7 mouse cellular contexts compared by ENCODE assay signal in the genomic region with DNA sequence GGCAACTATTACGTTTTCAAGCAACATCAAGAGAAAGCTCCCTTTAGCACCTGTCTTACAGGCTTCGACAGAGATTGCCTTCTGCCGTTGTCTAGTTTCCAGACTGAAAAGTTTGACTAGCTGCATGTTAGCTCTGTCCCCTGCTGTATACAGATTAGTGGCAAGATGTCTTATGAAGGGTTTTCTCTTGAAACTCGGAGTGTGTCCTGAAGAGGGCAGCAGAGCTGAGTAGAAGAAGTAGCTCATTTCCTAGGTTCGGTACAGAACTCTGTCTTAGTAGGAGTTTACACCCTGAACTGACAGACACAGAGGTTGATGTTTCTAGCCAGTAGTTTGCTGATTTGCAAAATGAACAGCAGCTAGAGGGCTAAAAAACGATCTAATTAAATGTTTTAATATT. TPM values are rescaled to one million over a fixed set of nuclear protein-coding genes. Genes with fewer than 3 reads are reported as not detected.
DNase-seq lines count a peak whose midpoint lies in the region; ATAC-seq and TF ChIP-seq lines count a peak whose summit lies in the region.

No protein-coding gene starts in this region.

- 41% methylated on average over 6 of the region's 6 CpGs for WGBS in liver, postnatal 0 days (ENCODE audit: insufficient replicate concordance)

- TF ChIP-seq EP300 in liver, postnatal 0 days (IDR thresholded peaks at IDR 0.05; ENCODE audit: low read depth) = no peak

- no peak overlapping the region for H3K4me3 ChIP-seq in liver, postnatal 0 days (ENCODE audit: low read depth, low read length)

- H3K9ac ChIP-seq in liver, postnatal 0 days (replicated peaks) = no peak overlapping the region

- no peaks in the 10 kb centered on the region; the same call in 1 of the 2 replicates for H3K4me1 ChIP-seq in liver, postnatal 0 days (ENCODE audit: insufficient read depth)

- ATAC-seq in liver, postnatal 0 days = peak; percentile 38; the same call in 1 of the 2 replicates

- no peak overlapping the region for H3K27ac ChIP-seq in liver, postnatal 0 days (ENCODE audit: low read depth)

- no peaks in the 10 kb centered on the region for H3K9me3 ChIP-seq in liver, postnatal 0 days (ENCODE audit: low read length)

- 0 out of 2 replicates have a peak, but pooled peaks cover 6% of the 10 kb centered on the region for H3K36me3 ChIP-seq in liver, postnatal 0 days (replicated peaks; ENCODE audit: insufficient read depth, low read length)

- H3K27me3 ChIP-seq in liver, postnatal 0 days (ENCODE audit: insufficient read depth, low read length) = no peaks in the 10 kb centered on the region

- peak; percentile 73 for DNase-seq in CD4-positive helper T cell, adult 2 months (ENCODE audit: low read depth, low spot score)
- DNase-seq in ES-CJ7 (ENCODE audit: low read depth, low spot score) = peak; percentile 81
- peak; percentile 34 for DNase-seq in cerebellum, adult 11-12 months
- DNase-seq in frontal cortex, postnatal 25 days (ENCODE audit: low spot score in 2 of 2) = peak; percentile 59 to 60
- peak; percentile 81 for DNase-seq in kidney, postnatal 10 days
- DNase-seq in liver, postnatal 0 days = peak; percentile 52
- DNase-seq in right cerebral cortex, adult 18-20 months = peak; percentile 70

- TF ChIP-seq CTCF in liver, postnatal 0 days (IDR thresholded peaks at IDR 0.05; ENCODE audit: low read depth) = peak; percentile 75

- H3K4me2 ChIP-seq in liver, postnatal 0 days (ENCODE audit: low read depth, low read length) = no peak overlapping the region

RNA-seq across cellular contexts. Expression of a gene that starts 15.0 kb away (rescaled TPM):
- polyA plus RNA-seq in liver, postnatal 0 days (2015; fragmentation: Nextera tagmentation; extraction: Ambion mirVana) = 0.89 and 1.3 TPM in 2 replicates

RNA-seq across cellular contexts. Expression of a gene that starts 32.3 kb away (rescaled TPM):
- polyA plus RNA-seq in liver, postnatal 0 days (2015; fragmentation: Nextera tagmentation; extraction: Ambion mirVana) = 0.94 and 0.99 TPM in 2 replicates
